Mouse (Mus musculus) kidney, adult 2 months (tissue): ENCODE measurements around the gene Cideb.

Source experiments
- CTCF ChIP-seq: fragments of 200-500 bp; conservative IDR thresholded peaks from 2 replicates; pipeline ENCODE4 v1.5.1; 2011; ENCODE audit warnings: low read depth, mild to moderate bottlenecking, control low read depth, low read length, moderate library complexity, mixed read lengths; ENCODE audit not compliant: insufficient read depth, insufficient read length
- POLR2A ChIP-seq: fragments of 200-500 bp; IDR thresholded peaks from one replicate; pipeline ENCODE4 v1.6.1; 2011; ENCODE audit warnings: low read depth, low read length, control low read depth

DNA sequence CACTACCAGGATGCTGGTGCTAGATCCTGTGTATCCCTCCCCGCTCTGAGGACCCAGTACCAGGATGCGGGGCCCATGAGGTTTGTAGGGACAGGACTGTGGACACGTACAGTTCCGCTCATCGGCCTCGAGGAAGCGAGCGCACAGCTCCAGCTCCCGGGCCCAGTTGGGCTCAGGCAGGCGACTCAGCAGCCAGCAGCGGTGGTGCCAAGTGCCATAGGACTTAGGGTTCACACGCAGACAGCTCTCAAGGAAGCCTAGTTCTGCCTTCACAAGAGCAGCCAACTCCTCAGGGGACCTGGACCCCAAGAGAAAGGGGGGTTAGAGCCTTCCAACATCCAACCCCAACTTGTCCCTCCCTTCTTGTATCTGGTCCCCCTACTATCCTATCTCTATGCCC, 37.6 kb downstream of the Cideb start:
- no peak for TF ChIP-seq POLR2A
- TF ChIP-seq CTCF = no peak
